Mouse (Mus musculus): ENCODE data around the gene Map2. TPM values are rescaled to one million over a fixed set of nuclear protein-coding genes. Genes with fewer than 3 reads are reported as not detected.

Gene Map2
- polyA plus RNA-seq, 1 experiment from 2014 or later, result 362 TPM

GRCm38 (mm10) chr1:66211074-66211791 is 36.2 kb downstream of the Map2 start:
- WGBS, result 64% methylated on average over 7 of the region's 7 CpGs
- no peaks in the 10 kb centered on the region for H3K36me3 ChIP-seq
- H3K27me3 ChIP-seq, result no peaks in the 10 kb centered on the region
- no peak overlapping the region for H3K9ac ChIP-seq
- H3K4me1 ChIP-seq (replicated peaks), result peaks cover 8% of the 10 kb centered on the region
- no peak overlapping the region for H3K27ac ChIP-seq (replicated peaks)
- H3K4me3 ChIP-seq, result no peak overlapping the region
- H3K4me2 ChIP-seq, result no peak overlapping the region
- no peak for ATAC-seq (ENCODE audit: low FRiP score, low read depth)
- no peaks in the 10 kb centered on the region for H3K9me3 ChIP-seq

GRCm38 (mm10) chr1:66221497-66221896 is 46.4 kb downstream of the Map2 start:
- Histone ChIP-seq H3K9me3 (no peaks in the 10 kb centered on the region), H3K9ac (no peak overlapping the region), H3K4me1 (replicated peaks) (peaks cover 36% of the 10 kb centered on the region), H3K27ac (replicated peaks) (no peak overlapping the region), H3K36me3 (no peaks in the 10 kb centered on the region), H3K4me2 (no peak overlapping the region), H3K4me3 (no peak overlapping the region), H3K27me3 (no peaks in the 10 kb centered on the region)
- 0 out of 2 replicates have a peak, but pooled peaks have one; percentile 42 for ATAC-seq (ENCODE audit: low FRiP score, low read depth)
- 23% methylated on average over 4 of the region's 4 CpGs for WGBS

GRCm38 (mm10) chr1:66223331-66223730 is 48.3 kb downstream of the Map2 start:
- Histone ChIP-seq H3K27me3 (no peaks in the 10 kb centered on the region), H3K4me1 (replicated peaks) (peaks cover 50% of the 10 kb centered on the region), H3K9ac (no peak overlapping the region), H3K4me2 (no peak overlapping the region), H3K27ac (replicated peaks) (0 out of 2 replicates have a peak overlapping the region, but pooled peaks have one; percentile 38), H3K9me3 (no peaks in the 10 kb centered on the region), H3K4me3 (no peak overlapping the region), H3K36me3 (no peaks in the 10 kb centered on the region)
- 17% methylated on average over 1 of the region's 1 CpGs for WGBS
- ATAC-seq (ENCODE audit: low FRiP score, low read depth), result no peak

GRCm38 (mm10) chr1:66226372-66227368 is 51.6 kb downstream of the Map2 start:
- 30% methylated on average over 7 of the region's 7 CpGs for WGBS
- Histone ChIP-seq H3K4me2 (no peak overlapping the region), H3K4me3 (no peak overlapping the region), H3K27ac (replicated peaks) (peak overlapping the region; percentile 23), H3K4me1 (replicated peaks) (peaks cover 39% of the 10 kb centered on the region), H3K9me3 (no peaks in the 10 kb centered on the region), H3K9ac (no peak overlapping the region), H3K27me3 (no peaks in the 10 kb centered on the region), H3K36me3 (no peaks in the 10 kb centered on the region)
- peak; percentile 86 for ATAC-seq (ENCODE audit: low FRiP score, low read depth)

- 0 out of 2 replicates have a peak, but pooled peaks have one; percentile 25 for ATAC-seq (ENCODE audit: low FRiP score, low read depth)
- 46% methylated on average over 3 of the region's 3 CpGs for WGBS
- H3K4me1 ChIP-seq (replicated peaks), result peaks cover 32% of the 10 kb centered on the region
Measured at GRCm38 (mm10) chr1:66228205-66228604, 53.1 kb downstream of the Map2 start.

GRCm38 (mm10) chr1:66230345-66230744 is 55.3 kb downstream of the Map2 start:
- no peak overlapping the region for H3K4me3 ChIP-seq
- no peaks in the 10 kb centered on the region for H3K9me3 ChIP-seq
- no peak overlapping the region for H3K27ac ChIP-seq (replicated peaks)
- 96% methylated on average over 3 of the region's 3 CpGs for WGBS
- peaks cover 33% of the 10 kb centered on the region for H3K4me1 ChIP-seq (replicated peaks)
- H3K4me2 ChIP-seq, result no peak overlapping the region
- H3K9ac ChIP-seq, result no peak overlapping the region
- no peaks in the 10 kb centered on the region for H3K36me3 ChIP-seq
- ATAC-seq (ENCODE audit: low FRiP score, low read depth), result no peak
- H3K27me3 ChIP-seq, result no peaks in the 10 kb centered on the region

More at GRCm38 (mm10) chr1:66228205-66228604, 53.1 kb downstream of the Map2 start:
- Histone ChIP-seq H3K27me3 (no peaks in the 10 kb centered on the region), H3K9me3 (no peaks in the 10 kb centered on the region), H3K4me3 (no peak overlapping the region), H3K4me2 (no peak overlapping the region), H3K36me3 (no peaks in the 10 kb centered on the region), H3K9ac (no peak overlapping the region), H3K27ac (replicated peaks) (0 out of 2 replicates have a peak overlapping the region, but pooled peaks have one; percentile 20)

GRCm38 (mm10) chr1:66231963-66232362 is 56.9 kb downstream of the Map2 start:
- H3K27ac ChIP-seq (replicated peaks), result no peak overlapping the region
- WGBS, result 87% methylated on average over 4 of the region's 4 CpGs
- ATAC-seq (ENCODE audit: low FRiP score, low read depth), result no peak

GRCm38 (mm10) chr1:66244910-66245309 is 69.8 kb downstream of the Map2 start:
- ATAC-seq (ENCODE audit: low FRiP score, low read depth), result no peak
- WGBS, result 58% methylated on average over 1 of the region's 1 CpGs

More at GRCm38 (mm10) chr1:66231963-66232362, 56.9 kb downstream of the Map2 start:
- H3K4me2 ChIP-seq, result no peak overlapping the region
- H3K4me3 ChIP-seq, result no peak overlapping the region
- no peaks in the 10 kb centered on the region for H3K27me3 ChIP-seq
- no peaks in the 10 kb centered on the region for H3K36me3 ChIP-seq
- H3K9ac ChIP-seq, result no peak overlapping the region
- peaks cover 27% of the 10 kb centered on the region for H3K4me1 ChIP-seq (replicated peaks)
- H3K9me3 ChIP-seq, result no peaks in the 10 kb centered on the region

GRCm38 (mm10) chr1:66251649-66252332 is 76.7 kb downstream of the Map2 start:
- Histone ChIP-seq H3K4me1 (replicated peaks) (peaks cover 23% of the 10 kb centered on the region), H3K4me2 (no peak overlapping the region), H3K9ac (no peak overlapping the region), H3K4me3 (no peak overlapping the region), H3K9me3 (no peaks in the 10 kb centered on the region), H3K27me3 (no peaks in the 10 kb centered on the region), H3K27ac (replicated peaks) (0 out of 2 replicates have a peak overlapping the region, but pooled peaks have one; percentile 14), H3K36me3 (peaks cover 10% of the 10 kb centered on the region)
- ATAC-seq (ENCODE audit: low FRiP score, low read depth), result no peak
- 40% methylated on average over 4 of the region's 4 CpGs for WGBS

More at GRCm38 (mm10) chr1:66244910-66245309, 69.8 kb downstream of the Map2 start:
- Histone ChIP-seq H3K27me3 (no peaks in the 10 kb centered on the region), H3K4me1 (replicated peaks) (0 out of 2 replicates have a peak, but pooled peaks cover 9% of the 10 kb centered on the region), H3K4me2 (no peak overlapping the region), H3K4me3 (no peak overlapping the region), H3K36me3 (no peaks in the 10 kb centered on the region), H3K9me3 (no peaks in the 10 kb centered on the region), H3K9ac (no peak overlapping the region), H3K27ac (replicated peaks) (no peak overlapping the region)

GRCm38 (mm10) chr1:66252333-66252724 is 77.3 kb downstream of the Map2 start:
- no peaks in the 10 kb centered on the region for H3K9me3 ChIP-seq
- ATAC-seq (ENCODE audit: low FRiP score, low read depth), result no peak
- no peak overlapping the region for H3K4me2 ChIP-seq
- H3K27ac ChIP-seq (replicated peaks), result 0 out of 2 replicates have a peak overlapping the region, but pooled peaks have one; percentile 14
- peaks cover 23% of the 10 kb centered on the region for H3K4me1 ChIP-seq (replicated peaks)
- peaks cover 10% of the 10 kb centered on the region for H3K36me3 ChIP-seq
- WGBS, result 76% methylated on average over 8 of the region's 8 CpGs
- no peak overlapping the region for H3K9ac ChIP-seq
- H3K27me3 ChIP-seq, result no peaks in the 10 kb centered on the region
- no peak overlapping the region for H3K4me3 ChIP-seq

- Histone ChIP-seq H3K4me3 (no peak overlapping the region), H3K27ac (replicated peaks) (no peak overlapping the region), H3K27me3 (no peaks in the 10 kb centered on the region), H3K36me3 (no peaks in the 10 kb centered on the region), H3K9ac (no peak overlapping the region), H3K4me2 (no peak overlapping the region), H3K9me3 (no peaks in the 10 kb centered on the region), H3K4me1 (replicated peaks) (peaks cover 4% of the 10 kb centered on the region; the same call in 1 of the 2 replicates)
- ATAC-seq (ENCODE audit: low FRiP score, low read depth), result 0 out of 2 replicates have a peak, but pooled peaks have one; percentile 38
- 32% methylated on average over 3 of the region's 3 CpGs for WGBS
Measured at GRCm38 (mm10) chr1:66263220-66263619, 88.1 kb downstream of the Map2 start.

Measured in hindbrain, embryonic 15.5 days (tissue).